Mouse (Mus musculus): ENCODE measurements around the gene Arpc4.

DNA sequence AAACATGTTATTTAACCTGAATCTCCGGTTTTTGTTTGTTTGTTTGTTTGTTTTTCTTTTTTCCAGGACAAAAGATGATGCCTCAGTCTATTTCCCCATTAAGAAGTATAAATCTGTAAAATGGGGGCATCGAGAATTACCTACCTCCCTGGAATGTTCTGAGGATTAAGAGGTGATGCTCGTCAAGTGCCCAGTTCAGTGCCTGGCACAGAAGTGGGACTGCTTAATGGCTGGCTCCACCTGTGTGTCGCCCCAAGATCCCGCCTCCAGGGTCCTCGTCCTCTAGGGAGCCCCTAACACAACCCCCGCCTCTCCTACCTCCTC, 781 bp upstream of the Arpc4 start:
- no peak for TF ChIP-seq CTCF (IDR thresholded peaks at IDR 0.05; ENCODE audit: extremely low read depth, insufficient read depth, insufficient read length, insufficient replicate concordance)
- TF ChIP-seq POLR2A (IDR thresholded peaks at IDR 0.05; ENCODE audit: low read depth, low read length): peak; percentile 42; the same call in 1 of the 2 replicates

Data from spleen, adult 2 months (tissue).